Mouse (Mus musculus): ENCODE results near the gene Rev1. TPM values are rescaled to one million over a fixed set of nuclear protein-coding genes. Genes with fewer than 3 reads are reported as not detected.

Rev1 gene
- 15.4 TPM for polyA plus RNA-seq (2014; fragmentation: Illumina TruSeq; extraction: RNeasy Lipid Tissue Mini Kit (QIAGEN cat#74804); ENCODE audit: low read depth, low replicate concordance)

GRCm38 (mm10) chr1:38129501-38130267 is at the start of gene Rev1:
Gene Rev1 (minus strand): TSS chr1:38129801.

Other genes with a start within 250 kb of the Rev1 start
- 6.7 TPM for gene Mitd1, start 239.4 kb downstream of the Rev1 start, polyA plus RNA-seq (2014; fragmentation: Illumina TruSeq; extraction: RNeasy Lipid Tissue Mini Kit (QIAGEN cat#74804); ENCODE audit: low read depth, low replicate concordance)
- 407 TPM for gene Mrpl30, start 239.3 kb downstream of the Rev1 start, polyA plus RNA-seq (2014; fragmentation: Illumina TruSeq; extraction: RNeasy Lipid Tissue Mini Kit (QIAGEN cat#74804); ENCODE audit: low read depth, low replicate concordance)
- gene Lyg2, start 213.3 kb downstream of the Rev1 start, polyA plus RNA-seq (2014; fragmentation: Illumina TruSeq; extraction: RNeasy Lipid Tissue Mini Kit (QIAGEN cat#74804); ENCODE audit: low read depth, low replicate concordance), result not detected
- not detected for gene Lyg1, start 172.0 kb downstream of the Rev1 start, polyA plus RNA-seq (2014; fragmentation: Illumina TruSeq; extraction: RNeasy Lipid Tissue Mini Kit (QIAGEN cat#74804); ENCODE audit: low read depth, low replicate concordance)
- 42.9 TPM for gene Txndc9, start 131.9 kb downstream of the Rev1 start, polyA plus RNA-seq (2014; fragmentation: Illumina TruSeq; extraction: RNeasy Lipid Tissue Mini Kit (QIAGEN cat#74804); ENCODE audit: low read depth, low replicate concordance)
- 59.0 TPM for gene Eif5b, start 131.8 kb downstream of the Rev1 start, polyA plus RNA-seq (2014; fragmentation: Illumina TruSeq; extraction: RNeasy Lipid Tissue Mini Kit (QIAGEN cat#74804); ENCODE audit: low read depth, low replicate concordance)